Mouse (Mus musculus): Measurements from ENCODE around the gene Ppm1h.

GRCm38 (mm10) chr10:122770987-122771386 is 92.4 kb downstream of the Ppm1h start:
- TF ChIP-seq CTCF (IDR thresholded peaks at IDR 0.05; ENCODE audit: borderline replicate concordance, extremely low read depth, insufficient read depth, insufficient read length) = no peak
- no peak for TF ChIP-seq POLR2A (IDR thresholded peaks at IDR 0.05; ENCODE audit: borderline replicate concordance, extremely low read depth, insufficient read depth, insufficient read length, poor library complexity, severe bottlenecking)

Measured in brain, embryonic 14.5 days (tissue).